Mouse (Mus musculus) heart, postnatal 36 days (tissue): ENCODE measurements around the gene Nop56. TPM values are rescaled to one million over a fixed set of nuclear protein-coding genes. Genes with fewer than 3 reads are reported as not detected.

ENCODE experiments used
- DNase-seq, 2 experiments: peaks; one replicate each; pipeline ENCODE4 v3.0.0; 2021 to 2022
- intact Hi-C: fragments of 180-260 bp; cut with DNase I; formaldehyde crosslinking; loops from one replicate; pipeline ENCODE4 v1.15.1; 2025
- total RNA-seq, 2 experiments: library from RNA; stranded (reverse); gene quantifications; 2 replicates each; pipeline ENCODE4 v1.2.3; 2021

Nop56 gene
- total RNA-seq: 10 to 100 TPM; 31.6 to 36.7 TPM

- DNase-seq: peak; percentile 99 to 100
These were observed at the start of gene Nop56 for GRCm38 (mm10) chr2:130274149-130274861. TSS of gene Nop56 (plus strand) at chr2:130274430.

GRCm38 (mm10) chr2:130246912-130247311, 27.3 kb upstream of the Nop56 start:
- intact Hi-C loops: loop anchor here (2.0 kb wide), 2 partner anchors 178 to 366 kb away; no protein-coding TSS in a partner anchor
- peak; percentile 8 to 9 for DNase-seq

More at GRCm38 (mm10) chr2:130274149-130274861, at the start of gene Nop56:
- intact Hi-C loops: loop anchor here (1.0 to 10.0 kb wide), 2 partner anchors 96 to 990 kb away; partner anchors contain the start of gene Pank2

- no peak for DNase-seq
- intact Hi-C loops: no loop called here
These were observed 26.0 kb upstream of the Nop56 start for GRCm38 (mm10) chr2:130248226-130248625.

GRCm38 (mm10) chr2:130256762-130257161, 17.5 kb upstream of the Nop56 start:
- DNase-seq: no peak
- intact Hi-C loops: no loop called here

- intact Hi-C loops: no loop called here
- no peak for DNase-seq
These were observed 13.4 kb upstream of the Nop56 start for GRCm38 (mm10) chr2:130260822-130261221.

GRCm38 (mm10) chr2:130261914-130262313, 12.3 kb upstream of the Nop56 start:
- DNase-seq: no peak
- intact Hi-C loops: no loop called here

GRCm38 (mm10) chr2:130262398-130262797, 11.8 kb upstream of the Nop56 start:
- DNase-seq: no peak
- intact Hi-C loops: no loop called here

- intact Hi-C loops: no loop called here
- no peak for DNase-seq
These were observed 8.7 kb upstream of the Nop56 start for GRCm38 (mm10) chr2:130265520-130265919.

GRCm38 (mm10) chr2:130268074-130268473, 6.2 kb upstream of the Nop56 start:
- intact Hi-C loops: no loop called here
- no peak for DNase-seq

- intact Hi-C loops: loop anchor here (1.0 to 10.0 kb wide), 2 partner anchors 95 to 991 kb away; partner anchors contain the start of gene Pank2
These were observed 498 bp upstream of the Nop56 start for GRCm38 (mm10) chr2:130273732-130274131.

GRCm38 (mm10) chr2:130274862-130275261, 632 bp downstream of the Nop56 start:
- no peak for DNase-seq
- intact Hi-C loops: loop anchor here (1.0 to 10.0 kb wide), 2 partner anchors 97 to 990 kb away; partner anchors contain the start of gene Pank2

More at GRCm38 (mm10) chr2:130273732-130274131, 498 bp upstream of the Nop56 start:
- DNase-seq: no peak

GRCm38 (mm10) chr2:130275649-130276048, 1.4 kb downstream of the Nop56 start:
- intact Hi-C loops: loop anchor here (10.0 kb wide), 1 partner anchor 989 kb away; the partner anchor contains the start of gene Pank2
- DNase-seq: peak in 1 of 2 experiments; percentile 48

- no peak for DNase-seq
- intact Hi-C loops: loop anchor here (10.0 kb wide), 1 partner anchor 985 kb away; the partner anchor contains the start of gene Pank2
These were observed 5.4 kb downstream of the Nop56 start for GRCm38 (mm10) chr2:130279600-130280091.

- no peak for DNase-seq
- intact Hi-C loops: no loop called here
These were observed 6.0 kb downstream of the Nop56 start for GRCm38 (mm10) chr2:130280224-130280623.

- intact Hi-C loops: no loop called here
- DNase-seq: no peak
These were observed 6.6 kb downstream of the Nop56 start for GRCm38 (mm10) chr2:130280818-130281217.

GRCm38 (mm10) chr2:130283854-130284654, 9.8 kb downstream of the Nop56 start, which contains the start of gene Idh3b:
TSS of gene Idh3b (minus strand) at chr2:130284547.
- intact Hi-C loops: no loop called here

GRCm38 (mm10) chr2:130289086-130289485, 14.9 kb downstream of the Nop56 start:
- no peak for DNase-seq
- intact Hi-C loops: no loop called here

More at GRCm38 (mm10) chr2:130283854-130284654, 9.8 kb downstream of the Nop56 start, which contains the start of gene Idh3b:
- DNase-seq: peak; percentile 90

- DNase-seq: peak; percentile 52 to 62
- intact Hi-C loops: loop anchor here (1.0 kb wide), 1 partner anchor 120 kb away; no protein-coding TSS in a partner anchor
These were observed 17.2 kb downstream of the Nop56 start for GRCm38 (mm10) chr2:130291434-130291833.

GRCm38 (mm10) chr2:130293009-130293408, 18.8 kb downstream of the Nop56 start:
- intact Hi-C loops: no loop called here
- no peak for DNase-seq

GRCm38 (mm10) chr2:130293486-130293885, 19.3 kb downstream of the Nop56 start:
- intact Hi-C loops: no loop called here
- no peak for DNase-seq
